Mouse (Mus musculus) MEL (cell line): ENCODE measurements around the gene Lemd1.

ENCODE experiments used
- CTCF ChIP-seq, 3 experiments: IDR thresholded peaks in 2 of 3; conservative IDR thresholded peaks in 1 of 3; 2 replicates each; pipeline ENCODE4 v1.5.1; 2011 to 2012; ENCODE audit warnings: low read length in 3 of 3, low read depth in 2 of 3, mild to moderate bottlenecking in 2 of 3, improper control_type of control experiment in 1 of 3, inconsistent platforms in 1 of 3, mixed read lengths in 1 of 3, moderate library complexity in 1 of 3; ENCODE audit not compliant: control insufficient read depth in 1 of 3, insufficient read depth in 1 of 3, poor library complexity in 1 of 3, severe bottlenecking in 1 of 3
- GABPA ChIP-seq: IDR thresholded peaks from 2 replicates; pipeline ENCODE4 v1.6.1; 2012; ENCODE audit warnings: low read depth, mild to moderate bottlenecking, inconsistent platforms, low read length, improper control_type of control experiment, moderate library complexity
- MAFK ChIP-seq: IDR thresholded peaks from 2 replicates; pipeline ENCODE4 v1.6.1; 2011; ENCODE audit warnings: low read depth, mild to moderate bottlenecking, low read length, improper control_type of control experiment, borderline replicate concordance
- MEF2A ChIP-seq: IDR thresholded peaks from 2 replicates; pipeline ENCODE4 v1.6.1; 2014; ENCODE audit warnings: low read depth, mild to moderate bottlenecking, inconsistent platforms, low read length, improper control_type of control experiment; ENCODE audit not compliant: poor library complexity, insufficient replicate concordance, severe bottlenecking; ENCODE audit errors: extremely low read depth
- ZC3H11A ChIP-seq: IDR thresholded peaks from 2 replicates; pipeline ENCODE4 v1.6.1; 2012; ENCODE audit warnings: low read depth, mild to moderate bottlenecking, inconsistent platforms, low read length, improper control_type of control experiment
- ZMIZ1 ChIP-seq: IDR thresholded peaks from 2 replicates; pipeline ENCODE4 v1.6.1; 2012; ENCODE audit warnings: low read depth, mild to moderate bottlenecking, inconsistent platforms, low read length, improper control_type of control experiment, moderate library complexity

GRCm38 (mm10) chr1:132221627-132222026 is 30.4 kb downstream of the Lemd1 start:
- TF ChIP-seq ZMIZ1 (no peak), CTCF (IDR thresholded peaks at IDR 0.05 in 2 of 3, conservative IDR thresholded peaks at IDR 0.05 in 1 of 3; ENCODE audit: control insufficient read depth in 1 of 3, insufficient read depth in 1 of 3, low read depth in 2 of 3, low read length in 3 of 3, poor library complexity in 1 of 3, severe bottlenecking in 1 of 3) (no peak), GABPA (no peak), MEF2A (no peak), MAFK (no peak), ZC3H11A (no peak)
